Mouse (Mus musculus) stomach, postnatal 0 days (tissue): Measurements from ENCODE around the gene Cyp2c39.

Experiments used
- CTCF ChIP-seq: IDR thresholded peaks from 2 replicates; pipeline ENCODE4 v1.5.1; 2016; ENCODE audit warnings: antibody characterized with exemption, low read depth, mild to moderate bottlenecking, moderate library complexity
- EP300 ChIP-seq: optimal IDR thresholded peaks from 2 replicates; pipeline ENCODE3; 2016; ENCODE audit warnings: antibody characterized with exemption

DNA sequence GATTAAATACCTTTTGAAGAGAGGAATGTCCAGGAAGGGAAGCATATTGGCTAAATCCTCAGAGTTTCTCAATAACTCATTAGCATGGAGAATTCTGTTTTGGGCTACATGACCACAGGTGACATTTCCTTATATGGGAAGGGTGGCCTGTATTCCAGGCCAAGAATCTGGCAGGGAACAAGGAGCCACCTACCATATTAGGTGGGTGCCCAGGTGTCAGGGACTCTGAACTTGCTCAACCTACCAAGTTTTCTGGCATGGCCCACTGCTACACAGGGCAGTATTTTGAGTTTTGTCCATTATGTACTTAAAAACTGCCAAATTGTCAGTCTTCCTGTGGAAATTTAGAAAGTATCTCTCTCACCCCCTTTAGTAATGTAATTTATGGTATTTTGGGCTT, 4.3 kb upstream of the Cyp2c39 start:
- TF ChIP-seq CTCF (no peak), EP300 (no peak)
